Mouse (Mus musculus): ENCODE data around the gene Lrrc8e.

The Lrrc8e gene

DNA sequence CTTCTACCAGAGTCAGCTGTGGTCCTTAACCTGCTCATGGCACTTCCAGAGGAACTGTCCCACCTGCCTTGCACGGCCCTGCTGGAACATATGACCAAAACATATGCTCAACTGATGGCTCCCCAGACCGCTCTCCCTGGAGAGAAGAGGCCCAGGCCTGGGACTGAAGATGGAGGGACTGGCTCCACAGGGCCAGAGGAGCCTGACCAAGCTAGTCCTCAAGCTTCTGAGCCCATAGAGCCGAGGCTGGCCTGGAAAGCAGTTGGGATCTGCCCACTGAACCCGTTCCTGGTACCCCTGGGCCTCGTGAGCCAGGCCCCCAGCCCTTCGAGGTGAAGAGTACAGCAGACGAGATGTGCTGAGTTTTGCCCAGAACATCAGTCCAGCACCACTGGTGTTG, 28.8 kb downstream of the Lrrc8e start:
- in situ Hi-C loops (cut with MboI, MseI), result loop anchor here in 1 of 2 experiments (5.0 to 10.0 kb wide), 2 partner anchors 67 to 419 kb away; no protein-coding TSS in a partner anchor

GRCm38 (mm10) chr8:4256911-4257310, 30.3 kb downstream of the Lrrc8e start:
- in situ Hi-C loops (cut with MboI, MseI), result loop anchor here in 1 of 2 experiments (5.0 to 10.0 kb wide), 2 partner anchors 65 to 418 kb away; no protein-coding TSS in a partner anchor

- in situ Hi-C loops (cut with MboI, MseI), result loop anchor here in 1 of 2 experiments (5.0 to 10.0 kb wide), 2 partner anchors 65 to 417 kb away; no protein-coding TSS in a partner anchor
Measured at GRCm38 (mm10) chr8:4257350-4257749, 30.7 kb downstream of the Lrrc8e start.

GRCm38 (mm10) chr8:4258233-4258632, 31.6 kb downstream of the Lrrc8e start:
- in situ Hi-C loops (cut with MboI, MseI), result loop anchor here in 1 of 2 experiments (5.0 to 10.0 kb wide), 2 partner anchors 64 to 417 kb away; no protein-coding TSS in a partner anchor

- in situ Hi-C loops (cut with MboI, MseI), result loop anchor here in 1 of 2 experiments (5.0 to 10.0 kb wide), 2 partner anchors 64 to 416 kb away; no protein-coding TSS in a partner anchor
Measured at GRCm38 (mm10) chr8:4258678-4259077, 32.1 kb downstream of the Lrrc8e start.

GRCm38 (mm10) chr8:4259125-4259804, 32.6 kb downstream of the Lrrc8e start, which contains the start of gene Ctxn1:
Gene Ctxn1, minus strand, starts transcription at chr8:4259274.
- in situ Hi-C loops (cut with MboI, MseI), result loop anchor here in 1 of 2 experiments (5.0 to 10.0 kb wide), 2 partner anchors 63 to 416 kb away; no protein-coding TSS in a partner anchor

DNA sequence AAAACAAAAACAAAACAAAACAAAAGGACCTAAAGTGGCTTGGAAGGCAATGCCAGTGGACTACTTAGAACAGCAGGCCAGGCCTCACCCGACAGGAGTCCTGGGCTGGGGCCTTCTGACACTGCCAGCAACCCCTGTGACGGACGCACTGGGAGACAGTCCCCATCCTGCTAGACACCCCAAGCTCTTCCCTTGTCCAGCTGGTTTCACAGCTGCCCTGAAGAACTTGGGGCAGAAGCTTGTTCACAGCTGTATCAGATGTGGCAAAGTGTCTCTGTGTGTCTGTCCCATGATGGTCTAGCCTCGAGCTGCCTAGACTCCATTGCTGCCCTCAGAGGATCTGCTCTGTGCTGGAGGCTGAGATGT, 33.2 kb downstream of the Lrrc8e start:
- in situ Hi-C loops (cut with MboI, MseI), result loop anchor here (5.0 to 10.0 kb wide), 4 partner anchors 63 to 415 kb away; no protein-coding TSS in a partner anchor

DNA sequence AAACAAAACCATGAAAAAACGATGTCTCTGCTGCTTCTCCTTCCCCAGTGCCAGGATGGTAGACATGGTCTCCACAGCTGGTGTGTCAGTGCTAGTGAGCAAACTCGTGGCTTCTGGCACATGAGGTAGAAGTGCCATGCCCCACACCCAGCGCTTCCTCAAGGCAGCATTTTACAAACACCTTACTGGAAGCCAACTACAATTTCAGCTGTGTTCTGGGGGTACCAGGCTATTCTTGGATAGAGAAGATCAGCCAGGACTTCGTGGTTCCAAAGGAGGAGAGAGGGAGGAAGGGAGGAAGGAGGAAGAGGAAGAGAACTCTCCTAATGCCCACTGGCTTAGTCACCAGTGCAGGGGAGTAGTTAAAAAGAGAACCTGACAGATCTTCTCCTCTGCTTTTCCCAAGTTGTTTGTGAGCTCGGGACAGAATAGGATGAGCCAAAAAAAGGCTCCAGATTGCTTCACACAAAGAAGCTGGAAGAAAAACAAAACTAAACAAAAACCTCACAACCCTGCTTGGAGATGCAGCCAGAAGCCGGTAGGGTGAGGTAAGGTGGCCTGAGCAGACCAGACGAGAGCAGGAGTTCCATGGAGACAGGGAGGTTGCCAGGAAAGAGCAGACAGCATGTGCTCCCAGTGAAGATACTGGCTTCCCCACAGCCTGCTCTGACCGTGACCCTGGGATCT, 36.6 kb downstream of the Lrrc8e start:
- in situ Hi-C loops (cut with MboI, MseI), result loop anchor here (5.0 to 10.0 kb wide), 2 partner anchors 104 to 332 kb away; no protein-coding TSS in a partner anchor

- in situ Hi-C loops (cut with MboI, MseI), result loop anchor here in 1 of 2 experiments (10.0 kb wide), 1 partner anchor 329 kb away; no protein-coding TSS in a partner anchor
Measured at GRCm38 (mm10) chr8:4265160-4265914, 38.7 kb downstream of the Lrrc8e start.

DNA sequence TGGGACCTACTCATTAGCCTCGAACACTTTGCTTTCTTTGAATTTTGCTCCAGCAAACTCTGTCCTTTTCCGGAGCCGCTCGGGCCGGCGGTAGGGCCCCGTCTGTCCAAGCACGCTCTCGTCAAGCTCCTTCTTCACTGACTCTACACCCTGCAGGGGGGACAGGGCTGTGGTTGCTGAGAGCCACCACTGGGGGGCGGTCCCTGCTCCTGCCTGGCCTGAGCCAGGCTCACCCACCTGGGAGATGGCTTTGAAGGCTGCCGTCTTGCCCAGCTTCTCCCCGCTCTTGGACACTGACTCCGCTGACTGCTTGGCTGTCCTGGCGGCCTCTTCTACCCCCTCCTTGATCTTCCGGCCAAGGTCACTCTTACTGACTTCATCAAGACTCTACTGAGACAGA, 41.0 kb downstream of the Lrrc8e start:
- in situ Hi-C loops (cut with MboI, MseI), result loop anchor here in 1 of 2 experiments (10.0 kb wide), 1 partner anchor 327 kb away; no protein-coding TSS in a partner anchor

- in situ Hi-C loops (cut with MboI, MseI), result loop anchor here in 1 of 2 experiments (10.0 kb wide), 1 partner anchor 325 kb away; no protein-coding TSS in a partner anchor
Measured at GRCm38 (mm10) chr8:4269609-4270008, 43.0 kb downstream of the Lrrc8e start.

GRCm38 (mm10) chr8:4275275-4276110, 48.9 kb downstream of the Lrrc8e start, which contains the start of gene Timm44:
Gene Timm44, minus strand, starts transcription at chr8:4275913.
- in situ Hi-C loops (cut with MboI, MseI), result no loop called here

DNA sequence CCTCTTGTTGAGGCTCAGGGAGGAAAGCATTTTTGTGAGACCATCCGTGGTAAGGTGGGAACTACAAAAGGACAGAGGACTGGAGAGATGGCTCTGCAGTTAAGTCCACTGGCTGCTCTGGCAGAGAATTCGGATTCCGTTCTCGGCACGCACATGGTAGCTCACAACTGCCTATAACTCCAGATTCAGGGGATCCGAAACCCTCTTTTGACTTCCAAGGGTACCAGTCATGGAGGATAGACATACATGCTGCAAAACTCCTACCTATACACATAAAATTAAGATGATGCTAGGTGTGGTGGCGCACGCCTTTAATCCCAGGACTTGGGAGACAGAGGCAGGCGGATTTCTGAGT, 49.5 kb downstream of the Lrrc8e start:
- in situ Hi-C loops (cut with MboI, MseI), result no loop called here

Data from T-helper 17 cell (primary cell).